Mouse (Mus musculus) cerebellum, adult 2 months (tissue): ENCODE results near the gene Gm10096.
"Not testable (repeated sequence)": the region's sequence is repeated elsewhere in the genome, so short reads cannot be mapped to it uniquely, and the experiment has no call there.

Source experiments
- CTCF ChIP-seq: fragments of 200-500 bp; IDR thresholded peaks from 2 replicates; pipeline ENCODE4 v1.5.1; 2011; ENCODE audit warnings: low read depth, mild to moderate bottlenecking, control low read depth, low read length, moderate library complexity, borderline replicate concordance; ENCODE audit not compliant: insufficient read depth
- POLR2A ChIP-seq: fragments of 200-500 bp; IDR thresholded peaks from 2 replicates; pipeline ENCODE4 v1.6.1; 2011; ENCODE audit warnings: low read length, control low read depth, borderline replicate concordance; ENCODE audit not compliant: insufficient read depth

- TF ChIP-seq CTCF, POLR2A: not testable (repeated sequence)
Observed at GRCm38 (mm10) chrX:28954602-28955001, at the start of gene Gm10096.
